Comparison of ENCODE assay signal across 8 mouse cellular contexts in the genomic region with DNA sequence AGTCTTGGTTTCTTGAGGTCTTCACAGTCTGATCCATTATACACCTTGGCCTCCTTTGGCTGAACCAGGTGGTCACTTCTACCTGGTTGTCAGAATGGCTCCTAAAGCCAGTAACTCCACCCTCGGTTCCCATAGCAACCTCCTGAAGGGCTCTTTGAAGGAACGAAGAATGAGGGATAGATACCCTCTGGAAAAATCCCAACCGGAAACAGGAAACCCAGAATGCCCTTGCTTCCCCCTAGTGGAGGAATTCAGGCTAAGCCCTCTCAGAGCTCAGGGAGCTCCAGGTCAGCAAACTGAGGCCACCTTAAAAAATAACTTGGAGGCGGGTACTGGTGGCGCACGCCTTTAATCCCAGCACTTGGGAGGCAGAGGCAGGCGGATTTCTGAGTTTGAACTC. TPM values are rescaled to one million over a fixed set of nuclear protein-coding genes. Genes with fewer than 3 reads are reported as not detected.
DNase-seq lines count a peak whose midpoint lies in the region; ATAC-seq lines count a peak whose summit lies in the region.

No protein-coding gene starts in this region.

- no peaks in the 10 kb centered on the region for H3K9me3 ChIP-seq in heart, embryonic 14.5 days (ENCODE audit: control insufficient read depth, low read length)

- no peak overlapping the region; the same call in 1 of the 2 replicates for H3K9ac ChIP-seq in heart, embryonic 14.5 days (ENCODE audit: low read length)

- H3K36me3 ChIP-seq in heart, embryonic 14.5 days (ENCODE audit: control insufficient read depth, insufficient read depth, low read length), result peaks cover 43% of the 10 kb centered on the region

- peaks cover 9 to 16% of the 10 kb centered on the region in 2 experiments for H3K4me1 ChIP-seq in heart, embryonic 14.5 days (ENCODE audit: control insufficient read depth in 2 of 2, insufficient read depth in 2 of 2, low read length in 2 of 2)

- 39% methylated on average over 7 of the region's 7 CpGs for WGBS in heart, embryonic 14.5 days

- no peak for ATAC-seq in heart, embryonic 14.5 days (ENCODE audit: insufficient number of reproducible peaks, insufficient read depth, low FRiP score, low read depth)

- no peak for DNase-seq in heart, adult 18-20 months
- DNase-seq in adipocyte (ENCODE audit: low spot score), result peak; percentile 40
- peak; percentile 50 for DNase-seq in kidney, adult 18-20 months
- DNase-seq in lung, postnatal 14 days, result peak; percentile 59
- DNase-seq in layer of hippocampus, adult 9-10 months (ENCODE audit: low spot score), result no peak
- DNase-seq in frontal cortex, postnatal 36 days (ENCODE audit: low spot score in 2 of 2), result no peak
- no peak for DNase-seq in gastrocnemius, postnatal 14 days

- intact Hi-C loops in gastrocnemius, postnatal 14 days (cut with DNase I; ENCODE audit: low total_unique reads), result no loop called here

- no peaks in the 10 kb centered on the region for H3K27me3 ChIP-seq in heart, embryonic 14.5 days (ENCODE audit: control insufficient read depth, insufficient read depth, low read length)

- H3K27ac ChIP-seq in heart, embryonic 14.5 days (replicated peaks in 1 of 2; ENCODE audit: control insufficient read depth in 1 of 2, insufficient read depth in 1 of 2, low read depth in 2 of 2, low read length in 2 of 2), result peak overlapping the region; percentile 22 to 54; a peak in 2 of 4 replicates

- no peak overlapping the region for H3K4me2 ChIP-seq in heart, embryonic 14.5 days (ENCODE audit: low read length)

- H3K4me3 ChIP-seq in heart, embryonic 14.5 days (ENCODE audit: control insufficient read depth in 1 of 2, insufficient read depth in 1 of 2, low read depth in 1 of 2, low read length in 2 of 2), result no peak overlapping the region

RNA-seq across cellular contexts. Expression of gene Ephb4, which starts 26.3 kb away (rescaled TPM):
- 38.2 and 40.5 TPM in 2 replicates for polyA plus RNA-seq in heart, embryonic 14.5 days (2014; fragmentation: Nextera tagmentation; extraction: Ambion mirVana)
- total RNA-seq in heart, adult 18-20 months (2021), result 10 to 100 TPM; 37.1 to 38.8 TPM
- 10 to 100 TPM; 26.5 to 27.4 TPM for total RNA-seq in gastrocnemius, postnatal 14 days (2021)

RNA-seq across cellular contexts. Expression of gene Slc12a9, which starts 42.8 kb away (rescaled TPM):
- polyA plus RNA-seq in heart, embryonic 14.5 days (2014; fragmentation: Nextera tagmentation; extraction: Ambion mirVana), result 5.3 and 5.7 TPM in 2 replicates
- total RNA-seq in heart, adult 18-20 months (2021), result 1 to 10 TPM; 1.5 to 1.8 TPM
- 1 to 10 TPM; 3.1 to 3.3 TPM for total RNA-seq in gastrocnemius, postnatal 14 days (2021)

Comparison
In these comparisons a context has a peak if more than half of its experiments do, and no peak if none do; other contexts are left out.
1. DNase-seq: peak in adipocyte (single experiment), kidney, adult 18-20 months (single experiment) and lung, postnatal 14 days (single experiment); none in heart, adult 18-20 months (0 of 2), layer of hippocampus, adult 9-10 months (single experiment), frontal cortex, postnatal 36 days (0 of 2) and gastrocnemius, postnatal 14 days (single experiment).